Mouse (Mus musculus) intestine, embryonic 15.5 days (tissue): Measurements from ENCODE around the gene Ggnbp2. TPM values are rescaled to one million over a fixed set of nuclear protein-coding genes. Genes with fewer than 3 reads are reported as not detected.

Source experiments
- ATAC-seq: fragments of 200-750 bp; cut with Nextera tagmentation; 2 replicates; pipeline ENCODE4 v1.8.0; 2017; ENCODE audit warnings: moderate TSS enrichment, moderate library complexity
- H3K27ac ChIP-seq: fragments of 300-500 bp; sonication (generic); 2 replicates; pipeline ENCODE4 v1.5.1; 2015; ENCODE audit warnings: mild to moderate bottlenecking, inconsistent platforms
- H3K27me3 ChIP-seq: fragments of 300-500 bp; sonication (generic); replicated peaks from 2 replicates; pipeline ENCODE4 v1.6.1; 2015; ENCODE audit warnings: inconsistent platforms
- H3K36me3 ChIP-seq: fragments of 300-500 bp; sonication (generic); 2 replicates; pipeline ENCODE4 v1.6.1; 2015; ENCODE audit warnings: inconsistent platforms
- H3K4me1 ChIP-seq: fragments of 300-500 bp; sonication (generic); replicated peaks from 2 replicates; pipeline ENCODE4 v1.6.1; 2015; ENCODE audit warnings: inconsistent platforms
- H3K4me2 ChIP-seq: fragments of 300-500 bp; sonication (generic); replicated peaks from 2 replicates; pipeline ENCODE4 v1.6.1; 2015; ENCODE audit warnings: mild to moderate bottlenecking, inconsistent platforms
- H3K4me3 ChIP-seq: fragments of 300-500 bp; sonication (generic); replicated peaks from 2 replicates; pipeline ENCODE4 v1.5.1; 2015; ENCODE audit warnings: inconsistent platforms
- H3K9ac ChIP-seq: fragments of 300-500 bp; sonication (generic); 2 replicates; pipeline ENCODE4 v1.6.1; 2015; ENCODE audit warnings: inconsistent platforms
- H3K9me3 ChIP-seq: fragments of 300-500 bp; sonication (generic); 2 replicates; pipeline ENCODE4 v1.6.1; 2016; ENCODE audit warnings: inconsistent platforms
- WGBS: fragments of 180-500 bp; shearing (Covaris S2); methylation state at CpG from one replicate; pipeline ENCODE4 v1.1.7; 2015; 5-methylcytosine and 5-hydroxymethylcytosine counted together
- polyA plus RNA-seq: library from polyadenylated mRNA; unstranded; fragments of >200 nt; fragmentation: Nextera tagmentation; extraction: Ambion mirVana; gene quantifications from 2 replicates; pipeline ENCODE4 v1.2.1, GENCODE M21; 2015

Ggnbp2 gene
- polyA plus RNA-seq = 78.7 and 83.1 TPM in 2 replicates

DNA sequence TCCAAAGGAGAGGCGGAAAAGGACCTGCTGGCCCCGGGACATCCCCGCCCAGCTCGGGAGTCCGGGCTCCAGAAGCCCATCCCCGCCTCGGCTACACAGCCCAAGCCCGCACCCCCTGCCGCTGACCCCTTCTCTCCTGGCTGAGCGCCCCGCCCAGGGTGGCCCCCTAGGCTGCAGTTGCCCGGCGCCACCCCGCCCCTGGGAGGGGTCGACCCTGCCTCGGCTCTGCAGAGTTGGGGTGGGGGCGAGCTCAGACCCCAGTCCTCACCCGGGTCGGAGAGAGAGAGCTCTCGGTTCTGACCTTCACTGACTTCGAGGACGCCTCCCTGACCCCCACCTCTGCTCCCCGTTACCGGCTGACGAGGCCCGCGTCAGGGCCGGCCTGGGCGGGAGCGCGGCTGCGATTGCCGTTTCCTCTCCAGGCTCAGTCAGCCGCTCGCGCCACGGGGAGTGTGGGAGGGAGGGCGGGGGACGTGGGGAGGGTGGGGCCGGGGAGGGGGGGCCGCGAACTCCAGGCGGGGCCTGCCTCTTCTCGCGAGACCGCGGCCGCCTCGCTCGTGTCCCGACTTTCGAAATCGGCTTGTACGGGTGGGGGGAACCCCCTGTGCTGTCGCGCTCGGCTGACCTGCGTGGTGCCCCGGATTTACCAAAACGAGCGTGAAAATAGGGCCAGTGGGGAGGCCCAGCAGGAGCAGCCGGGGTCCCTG lies at the start of gene Ggnbp2:
Ggnbp2 (minus strand) TSS at position 481 of the 707 bp plus-strand sequence.
- under 1% methylated on average over 48 of the region's 62 CpGs for WGBS
- peak within 1 kb of the TSS; percentile 92 for H3K9ac ChIP-seq

GRCm38 (mm10) chr11:84919951-84920350 lies 49.3 kb upstream of the Ggnbp2 start:
- no peaks in the 10 kb centered on the region for H3K27me3 ChIP-seq
- 0 out of 2 replicates have a peak, but pooled peaks cover 4% of the 10 kb centered on the region for H3K4me1 ChIP-seq
- no peaks in the 10 kb centered on the region for H3K36me3 ChIP-seq
- no peaks in the 10 kb centered on the region for H3K9me3 ChIP-seq
- no peak overlapping the region for H3K27ac ChIP-seq
- no peak overlapping the region for H3K4me2 ChIP-seq
- H3K4me3 ChIP-seq = no peak overlapping the region
- 69% methylated on average over 7 of the region's 7 CpGs for WGBS
- H3K9ac ChIP-seq = no peak overlapping the region
- ATAC-seq = no peak

More for the DNA sequence above, at the start of gene Ggnbp2:
- Histone ChIP-seq H3K27ac (peak within 1 kb of the TSS; percentile 99), H3K4me2 (peak within 1 kb of the TSS; percentile 75), H3K36me3 (no peaks in the 10 kb centered on the region), H3K27me3 (no peaks in the 10 kb centered on the region), H3K4me1 (peaks cover 5% of the 10 kb centered on the region; the same call in 1 of the 2 replicates), H3K9me3 (no peaks in the 10 kb centered on the region), H3K4me3 (peak within 1 kb of the TSS; percentile 86)
- peak; percentile 91 for ATAC-seq

GRCm38 (mm10) chr11:84919276-84919675 lies 48.7 kb upstream of the Ggnbp2 start:
- H3K36me3 ChIP-seq = no peaks in the 10 kb centered on the region
- H3K9me3 ChIP-seq = no peaks in the 10 kb centered on the region
- WGBS = 43% methylated on average over 3 of the region's 3 CpGs
- no peak for ATAC-seq
- no peak overlapping the region for H3K27ac ChIP-seq
- no peak overlapping the region for H3K4me3 ChIP-seq
- H3K9ac ChIP-seq = no peak overlapping the region
- no peaks in the 10 kb centered on the region for H3K27me3 ChIP-seq
- no peak overlapping the region for H3K4me2 ChIP-seq
- 0 out of 2 replicates have a peak, but pooled peaks cover 4% of the 10 kb centered on the region for H3K4me1 ChIP-seq

DNA sequence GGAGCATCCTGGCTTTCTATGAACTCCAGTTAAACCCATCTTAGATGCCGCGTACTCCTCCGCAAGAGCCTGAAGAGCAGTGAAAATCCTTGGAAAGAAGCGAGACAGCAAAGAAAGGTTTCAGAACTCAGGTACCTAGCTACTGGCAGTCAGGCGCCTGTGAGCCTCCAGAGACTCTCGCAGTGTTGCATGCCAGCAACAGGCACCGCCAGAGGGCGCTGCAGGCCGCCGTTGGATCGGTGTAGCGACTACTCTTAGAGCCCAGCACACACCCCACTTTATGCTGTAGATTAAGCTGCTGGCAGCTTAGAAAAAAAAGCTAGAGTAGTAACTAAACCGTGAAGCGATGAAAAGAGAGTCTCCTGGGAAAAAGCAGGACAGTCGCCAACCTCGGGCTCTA lies 47.8 kb upstream of the Ggnbp2 start:
- Histone ChIP-seq H3K4me2 (peak overlapping the region; percentile 38; the same call in 1 of the 2 replicates), H3K27ac (no peak overlapping the region), H3K4me3 (no peak overlapping the region), H3K27me3 (no peaks in the 10 kb centered on the region), H3K4me1 (0 out of 2 replicates have a peak, but pooled peaks cover 4% of the 10 kb centered on the region), H3K9ac (no peak overlapping the region), H3K9me3 (no peaks in the 10 kb centered on the region), H3K36me3 (peaks cover 1% of the 10 kb centered on the region; the same call in 1 of the 2 replicates)
- peak; percentile 83 for ATAC-seq
- WGBS = 4% methylated on average over 16 of the region's 16 CpGs

GRCm38 (mm10) chr11:84916703-84917300 lies 46.2 kb upstream of the Ggnbp2 start:
- no peak overlapping the region for H3K9ac ChIP-seq
- ATAC-seq = no peak
- 61% methylated on average over 7 of the region's 7 CpGs for WGBS

GRCm38 (mm10) chr11:84916053-84916702 lies 45.6 kb upstream of the Ggnbp2 start, which contains the start of gene Znhit3:
Gene Znhit3 (minus strand): TSS chr11:84916366.
- ATAC-seq = peak; percentile 93
- Histone ChIP-seq H3K36me3 (peaks cover 9% of the 10 kb centered on the region; the same call in 1 of the 2 replicates), H3K27ac (0 out of 2 replicates have a peak within 1 kb of the TSS, but pooled peaks have one; percentile 45), H3K4me1 (0 out of 2 replicates have a peak, but pooled peaks cover 4% of the 10 kb centered on the region), H3K4me2 (peak within 1 kb of the TSS; percentile 62), H3K4me3 (peak within 1 kb of the TSS; percentile 87), H3K9me3 (no peaks in the 10 kb centered on the region), H3K27me3 (no peaks in the 10 kb centered on the region), H3K9ac (peak within 1 kb of the TSS; percentile 79)
- 3% methylated on average over 34 of the region's 34 CpGs for WGBS

More at GRCm38 (mm10) chr11:84916703-84917300, 46.2 kb upstream of the Ggnbp2 start:
- Histone ChIP-seq H3K36me3 (peaks cover 4% of the 10 kb centered on the region; the same call in 1 of the 2 replicates), H3K4me1 (0 out of 2 replicates have a peak, but pooled peaks cover 4% of the 10 kb centered on the region), H3K4me2 (peak overlapping the region; percentile 62), H3K9me3 (no peaks in the 10 kb centered on the region), H3K27ac (no peak overlapping the region), H3K4me3 (peak overlapping the region; percentile 87), H3K27me3 (no peaks in the 10 kb centered on the region)

DNA sequence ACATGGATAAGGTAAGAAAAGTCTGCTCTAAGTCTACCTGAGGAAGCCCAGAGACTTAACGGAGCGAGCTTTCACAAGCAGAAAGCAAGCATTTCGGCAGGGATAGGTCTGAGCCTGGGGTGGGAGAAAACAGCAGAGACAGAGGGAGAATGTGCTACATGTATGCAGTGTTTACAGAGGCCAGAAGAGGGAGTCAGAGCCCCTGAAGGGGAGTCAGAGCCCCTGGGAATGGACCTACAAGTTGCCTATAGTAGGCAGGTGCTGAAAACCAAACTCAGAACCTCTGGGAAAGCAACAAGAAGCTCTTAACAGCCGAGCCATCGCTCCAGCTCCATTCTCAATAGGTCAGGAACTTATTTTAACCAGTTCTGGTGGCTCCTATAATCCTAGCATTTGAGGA lies 44.1 kb upstream of the Ggnbp2 start:
- H3K4me1 ChIP-seq = 0 out of 2 replicates have a peak, but pooled peaks cover 4% of the 10 kb centered on the region
- 87% methylated on average over 5 of the region's 5 CpGs for WGBS
- no peak overlapping the region for H3K27ac ChIP-seq
- no peak overlapping the region for H3K4me3 ChIP-seq
- no peaks in the 10 kb centered on the region for H3K9me3 ChIP-seq
- H3K9ac ChIP-seq = no peak overlapping the region
- peaks cover 18% of the 10 kb centered on the region for H3K36me3 ChIP-seq
- H3K27me3 ChIP-seq = no peaks in the 10 kb centered on the region
- no peak overlapping the region for H3K4me2 ChIP-seq
- ATAC-seq = no peak

DNA sequence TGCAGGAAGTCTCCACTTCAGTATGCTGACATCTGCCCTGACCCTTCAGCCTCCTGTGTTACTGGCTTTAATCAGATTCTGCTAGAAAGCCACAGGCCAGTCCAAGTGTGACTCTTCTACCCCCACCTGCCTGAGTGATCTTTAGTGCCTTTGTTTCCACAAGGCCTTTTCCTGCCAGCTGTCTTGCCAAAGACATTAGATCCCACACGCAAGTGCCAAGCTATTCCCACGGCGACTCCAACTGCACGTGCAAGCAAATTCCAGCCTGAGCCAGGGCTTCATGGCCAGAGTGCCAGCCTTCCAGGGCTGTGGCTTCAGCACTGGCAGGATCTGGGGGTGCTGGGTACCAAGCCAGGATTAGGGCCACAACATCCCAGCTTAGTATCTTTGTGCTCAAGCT lies 39.8 kb upstream of the Ggnbp2 start:
- Histone ChIP-seq H3K36me3 (peaks cover 34% of the 10 kb centered on the region), H3K4me2 (no peak overlapping the region), H3K4me3 (no peak overlapping the region), H3K27ac (no peak overlapping the region), H3K27me3 (no peaks in the 10 kb centered on the region), H3K9ac (no peak overlapping the region), H3K4me1 (no peaks in the 10 kb centered on the region), H3K9me3 (no peaks in the 10 kb centered on the region)
- WGBS = 80% methylated on average over 4 of the region's 4 CpGs
- no peak for ATAC-seq

DNA sequence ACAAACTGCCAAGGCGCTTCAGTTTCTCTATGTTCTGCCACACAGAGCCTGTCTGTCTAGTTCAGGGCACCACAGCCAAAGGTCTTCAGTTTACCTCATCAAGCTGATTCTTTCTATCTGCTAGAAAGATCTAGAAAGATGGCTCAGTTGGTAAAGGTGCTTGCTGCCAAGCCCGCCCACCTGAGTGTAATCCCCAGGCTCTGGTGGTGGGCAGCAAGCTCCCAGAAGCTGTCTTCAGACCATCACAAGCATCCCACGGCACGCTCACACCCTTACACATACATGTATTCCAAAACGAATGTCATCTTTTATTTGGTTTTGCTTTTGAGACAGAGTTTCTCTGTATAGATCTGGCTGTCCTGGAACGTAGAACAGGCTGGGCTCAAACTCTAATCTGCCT lies 37.9 kb upstream of the Ggnbp2 start:
- WGBS = 90% methylated on average over 6 of the region's 6 CpGs
- Histone ChIP-seq H3K4me1 (no peaks in the 10 kb centered on the region), H3K9me3 (no peaks in the 10 kb centered on the region), H3K27me3 (no peaks in the 10 kb centered on the region), H3K27ac (no peak overlapping the region), H3K4me3 (no peak overlapping the region), H3K9ac (no peak overlapping the region), H3K36me3 (peaks cover 34% of the 10 kb centered on the region), H3K4me2 (no peak overlapping the region)
- no peak for ATAC-seq

- Histone ChIP-seq H3K4me2 (no peak overlapping the region), H3K27ac (no peak overlapping the region), H3K9ac (no peak overlapping the region), H3K27me3 (no peaks in the 10 kb centered on the region), H3K4me3 (no peak overlapping the region), H3K9me3 (no peaks in the 10 kb centered on the region), H3K4me1 (no peaks in the 10 kb centered on the region), H3K36me3 (peaks cover 38% of the 10 kb centered on the region)
- no peak for ATAC-seq
- 59% methylated on average over 3 of the region's 3 CpGs for WGBS
Measured at GRCm38 (mm10) chr11:84907081-84907480, 36.5 kb upstream of the Ggnbp2 start.

- ATAC-seq = no peak
- Histone ChIP-seq H3K27me3 (no peaks in the 10 kb centered on the region), H3K9me3 (no peaks in the 10 kb centered on the region), H3K9ac (no peak overlapping the region), H3K27ac (no peak overlapping the region), H3K36me3 (peaks cover 37% of the 10 kb centered on the region), H3K4me3 (no peak overlapping the region), H3K4me2 (no peak overlapping the region), H3K4me1 (no peaks in the 10 kb centered on the region)
- 84% methylated on average over 9 of the region's 9 CpGs for WGBS
Measured at GRCm38 (mm10) chr11:84904597-84905144, 34.1 kb upstream of the Ggnbp2 start.

DNA sequence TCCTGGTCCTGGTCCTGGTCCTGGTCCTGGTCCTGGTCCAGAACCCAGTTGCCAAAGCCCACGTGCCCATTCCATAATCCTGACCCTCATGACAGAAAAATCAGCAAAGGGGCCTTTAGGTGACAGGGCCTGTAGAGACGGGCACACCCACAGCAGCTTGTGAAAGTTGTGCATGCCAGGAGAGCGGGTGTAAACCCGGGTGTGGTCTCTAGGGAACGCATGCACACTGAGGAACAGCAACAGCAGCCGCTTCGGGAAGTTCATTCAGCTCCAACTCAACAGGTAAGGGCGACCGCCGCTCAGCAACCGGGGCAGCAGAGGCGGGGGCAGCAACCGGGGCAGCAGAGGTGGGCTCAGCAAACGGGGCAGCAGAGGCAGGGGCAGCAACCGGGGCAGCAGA lies 22.5 kb upstream of the Ggnbp2 start:
- no peaks in the 10 kb centered on the region for H3K9me3 ChIP-seq
- no peak overlapping the region for H3K9ac ChIP-seq
- ATAC-seq = no peak
- peaks cover 27% of the 10 kb centered on the region for H3K36me3 ChIP-seq
- H3K4me3 ChIP-seq = no peak overlapping the region
- no peak overlapping the region for H3K27ac ChIP-seq
- H3K4me2 ChIP-seq = no peak overlapping the region
- no peaks in the 10 kb centered on the region for H3K4me1 ChIP-seq
- no peaks in the 10 kb centered on the region for H3K27me3 ChIP-seq
- 82% methylated on average over 15 of the region's 15 CpGs for WGBS
